In the genomic region with DNA sequence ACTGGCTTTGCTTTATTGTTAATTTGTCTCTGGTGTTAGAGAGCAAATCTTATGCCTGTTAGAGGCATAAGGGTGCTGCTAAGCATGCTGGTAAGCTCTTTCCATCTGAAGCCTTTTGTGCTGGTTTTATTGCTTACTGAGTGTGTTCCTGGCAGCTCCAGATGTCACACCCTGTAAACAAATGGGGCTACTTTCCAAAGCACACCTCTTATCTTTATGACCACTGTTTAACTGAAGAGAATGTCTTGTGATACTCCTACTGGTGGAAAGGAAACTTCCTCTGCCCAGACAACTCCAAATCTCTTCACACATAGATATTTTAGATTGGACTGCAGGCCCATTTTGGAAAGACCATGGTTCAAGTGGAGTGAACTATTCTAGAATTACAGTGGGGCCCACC, we compare ENCODE assay signal across 25 mouse cellular contexts. TPM values are rescaled to one million over a fixed set of nuclear protein-coding genes. Genes with fewer than 3 reads are reported as not detected.
DNase-seq lines count a peak whose midpoint lies in the region; ATAC-seq and TF ChIP-seq lines count a peak whose summit lies in the region.
"Had no signal": no experiment of that assay in that cellular context is flagged by ENCODE, and none has a peak within 500 bp of the region (broad histone marks: within the 10 kb centered on the region; RNA-seq: fewer than 3 reads in every experiment).

No protein-coding gene starts in this region.

- no peak for TF ChIP-seq CTCF in MEL (IDR thresholded peaks at IDR 0.05 in 2 of 3, conservative IDR thresholded peaks at IDR 0.05 in 1 of 3; ENCODE audit: control insufficient read depth in 1 of 3, insufficient read depth in 1 of 3, low read depth in 2 of 3, low read length in 3 of 3, poor library complexity in 1 of 3, severe bottlenecking in 1 of 3)

- H3K27me3 ChIP-seq in MEL (ENCODE audit: control insufficient read depth in 1 of 2, insufficient read depth in 2 of 2, low read length in 2 of 2) = no peaks in the 10 kb centered on the region
- H3K27me3 ChIP-seq in intestine, embryonic 16.5 days (replicated peaks; ENCODE audit: control insufficient read depth, insufficient read depth, low read length) = no peaks in the 10 kb centered on the region
- no peaks in the 10 kb centered on the region for H3K27me3 ChIP-seq in forebrain, embryonic 16.5 days (replicated peaks; ENCODE audit: control insufficient read depth, insufficient read depth, low read length)
- H3K27me3 ChIP-seq: embryonic facial prominence, embryonic 13.5 days; embryonic facial prominence, embryonic 15.5 days; forebrain, embryonic 12.5 days had no signal

- DNase-seq in MEL (ENCODE audit: low read depth, low spot score) = peak; percentile 34
- peak; percentile 75 for DNase-seq in large intestine, adult 2 months (ENCODE audit: low read depth, low spot score)
- DNase-seq in kidney, adult 9 months = no peak
- no peak for DNase-seq in left cerebral cortex, postnatal 4 days
- DNase-seq in thymus, postnatal 0 days (ENCODE audit: low spot score) = no peak
- DNase-seq: adrenal gland, adult 2 months; adrenal gland, postnatal 10 days; adrenal gland, postnatal 25 days; cerebellum, adult 11 months; cerebellum, adult 18-20 months; cerebellum, adult 8-10 months; cerebellum, adult 9-11 months; cerebellum, postnatal 14 days; cerebellum, postnatal 36 days; embryo, embryonic 11 days; forebrain, postnatal 0 days had no signal

- peaks cover 0 to 2% of the 10 kb centered on the region in 2 experiments; a peak in 1 of 4 replicates for H3K4me1 ChIP-seq in MEL (ENCODE audit: control insufficient read depth in 1 of 2, insufficient read depth in 2 of 2, low read length in 2 of 2)
- H3K4me1 ChIP-seq in intestine, embryonic 16.5 days (ENCODE audit: control insufficient read depth, insufficient read depth, low read length) = no peaks in the 10 kb centered on the region; the same call in 1 of the 2 replicates
- no peaks in the 10 kb centered on the region for H3K4me1 ChIP-seq in forebrain, embryonic 16.5 days (replicated peaks; ENCODE audit: control insufficient read depth, insufficient read depth, low read length)
- H3K4me1 ChIP-seq: embryonic facial prominence, embryonic 13.5 days; embryonic facial prominence, embryonic 15.5 days; forebrain, embryonic 12.5 days had no signal

- H3K79me2 ChIP-seq in MEL (ENCODE audit: control insufficient read depth, insufficient read depth, low read length, poor library complexity) = no peaks in the 10 kb centered on the region

- H3K9me3 ChIP-seq in MEL (replicated peaks; ENCODE audit: insufficient read depth, low read length) = no peaks in the 10 kb centered on the region
- H3K9me3 ChIP-seq in intestine, embryonic 16.5 days (ENCODE audit: control insufficient read depth, low read length) = 0 out of 2 replicates have a peak, but pooled peaks cover 2% of the 10 kb centered on the region
- H3K9me3 ChIP-seq in forebrain, embryonic 16.5 days (ENCODE audit: control insufficient read depth, low read length) = no peaks in the 10 kb centered on the region
- H3K9me3 ChIP-seq: embryonic facial prominence, embryonic 13.5 days; embryonic facial prominence, embryonic 15.5 days; forebrain, embryonic 10.5 days; forebrain, embryonic 12.5 days had no signal

- ATAC-seq in intestine, embryonic 16.5 days = peak; percentile 85
- ATAC-seq in megakaryocyte-erythroid progenitor cell, adult 5-6 weeks (replicated peaks; ENCODE audit: low FRiP score, low TSS enrichment, poor library complexity, severe bottlenecking) = peak; percentile 66
- no peak for ATAC-seq in forebrain, embryonic 16.5 days
- ATAC-seq: forebrain, embryonic 14.5 days; forebrain, postnatal 0 days had no signal

- TF ChIP-seq EP300 in MEL (IDR thresholded peaks at IDR 0.05; ENCODE audit: low read depth in 1 of 2, low read length in 2 of 2) = peak; percentile 68 to 85

- H3K36me3 ChIP-seq in MEL (ENCODE audit: control insufficient read depth in 1 of 2, insufficient read depth in 2 of 2, low read length in 2 of 2) = peaks cover 0 to 11% of the 10 kb centered on the region in 2 experiments; a peak in 2 of 4 replicates
- no peaks in the 10 kb centered on the region for H3K36me3 ChIP-seq in intestine, embryonic 16.5 days (ENCODE audit: control insufficient read depth, insufficient read depth, low read length)
- H3K36me3 ChIP-seq in forebrain, embryonic 16.5 days (ENCODE audit: control insufficient read depth, insufficient read depth) = no peaks in the 10 kb centered on the region
- H3K36me3 ChIP-seq: embryonic facial prominence, embryonic 13.5 days; embryonic facial prominence, embryonic 15.5 days; forebrain, embryonic 10.5 days; forebrain, embryonic 12.5 days had no signal

- TF ChIP-seq POLR2A in MEL (IDR thresholded peaks at IDR 0.05; ENCODE audit: control insufficient read depth in 1 of 2, insufficient read depth in 1 of 2, low read depth in 1 of 2, low read length in 2 of 2, poor library complexity in 1 of 2) = no peak

- H3K4me2 ChIP-seq in intestine, embryonic 16.5 days (ENCODE audit: low read depth, low read length) = no peak overlapping the region
- H3K4me2 ChIP-seq in forebrain, embryonic 16.5 days (ENCODE audit: low read length) = no peak overlapping the region
- H3K4me2 ChIP-seq: embryonic facial prominence, embryonic 13.5 days; embryonic facial prominence, embryonic 15.5 days; forebrain, embryonic 12.5 days had no signal

- intact Hi-C loops in left cerebral cortex, postnatal 4 days (cut with DNase I) = no loop called here

- no peak overlapping the region for H3K9ac ChIP-seq in MEL (ENCODE audit: control insufficient read depth, low read depth, low read length, poor library complexity, severe bottlenecking)
- no peak overlapping the region for H3K9ac ChIP-seq in intestine, embryonic 16.5 days (ENCODE audit: low read depth, low read length)
- no peak overlapping the region for H3K9ac ChIP-seq in forebrain, embryonic 16.5 days (replicated peaks; ENCODE audit: low read depth, low read length)
- H3K9ac ChIP-seq: embryonic facial prominence, embryonic 13.5 days; embryonic facial prominence, embryonic 15.5 days; forebrain, embryonic 12.5 days; forebrain, postnatal 0 days had no signal

- H3K4me3 ChIP-seq in MEL (ENCODE audit: control insufficient read depth in 1 of 2, insufficient read depth in 1 of 2, low read depth in 2 of 2, low read length in 2 of 2) = no peak overlapping the region
- H3K4me3 ChIP-seq in intestine, embryonic 16.5 days (ENCODE audit: low read length) = no peak overlapping the region
- no peak overlapping the region for H3K4me3 ChIP-seq in forebrain, embryonic 16.5 days (replicated peaks; ENCODE audit: low read length)
- H3K4me3 ChIP-seq: embryonic facial prominence, embryonic 13.5 days; embryonic facial prominence, embryonic 15.5 days; erythroblast, embryonic 14.5 days; forebrain, embryonic 10.5 days; forebrain, embryonic 12.5 days had no signal

- no peak overlapping the region for H3K27ac ChIP-seq in MEL (ENCODE audit: control insufficient read depth, low read depth, low read length)
- H3K27ac ChIP-seq in intestine, embryonic 16.5 days (ENCODE audit: low read length) = no peak overlapping the region
- no peak overlapping the region for H3K27ac ChIP-seq in forebrain, embryonic 16.5 days (ENCODE audit: low read length)
- H3K27ac ChIP-seq: embryonic facial prominence, embryonic 13.5 days; embryonic facial prominence, embryonic 15.5 days; forebrain, embryonic 10.5 days; forebrain, embryonic 12.5 days had no signal

- no peak for TF ChIP-seq RAD21 in MEL (IDR thresholded peaks at IDR 0.05; ENCODE audit: low read depth, low read length)

TF ChIP-seq in MEL, 35 proteins besides CTCF, POLR2A, EP300 and RAD21:
- TF ChIP-seq MYB (IDR thresholded peaks at IDR 0.05; ENCODE audit: low read depth, low read length) (peak; percentile 64; the same call in 1 of the 2 replicates), RCOR1 (IDR thresholded peaks at IDR 0.05; ENCODE audit: low read depth, low read length) (peak; percentile 45; the same call in 1 of the 2 replicates), GATA1 (IDR thresholded peaks at IDR 0.05; ENCODE audit: low read depth, low read length) (peak; percentile 50; the same call in 1 of the 2 replicates), TCF12 (IDR thresholded peaks at IDR 0.05; ENCODE audit: low read depth, low read length) (0 out of 2 replicates have a peak, but pooled peaks have one; percentile 20), NRF1 (IDR thresholded peaks at IDR 0.05; ENCODE audit: insufficient read depth, low read depth, low read length, poor library complexity, severe bottlenecking) (no peak)

RNA-seq across cellular contexts. Expression of a gene that starts 31.5 kb away (rescaled TPM):
- total RNA-seq in MEL (2012; rRNA removed) = 209 and 234 TPM in 2 replicates
- polyA plus RNA-seq in MEL (2012; ENCODE audit: insufficient read depth in 1 of 2, insufficient read length in 2 of 2, low read depth in 1 of 2, low replicate concordance in 2 of 2, missing spikeins in 1 of 2) = 100 to 1,000 TPM; 239 to 426 TPM
- polyA plus RNA-seq in intestine, embryonic 16.5 days (2015; fragmentation: Nextera tagmentation; extraction: Ambion mirVana) = 220 and 232 TPM in 2 replicates
- polyA plus RNA-seq in large intestine, adult 2 months (2012; rRNA removed) = 73.7 and 131 TPM in 2 replicates
- total RNA-seq in megakaryocyte-erythroid progenitor cell, adult 5-6 weeks (2014; fragmentation: Nextera tagmentation) = 410 and 422 TPM in 2 replicates
- total RNA-seq in megakaryocyte-erythroid progenitor cell, adult 5-6 weeks (2017) = 571 and 586 TPM in 2 replicates
- 100 to 1,000 TPM; 537 to 571 TPM for total RNA-seq in left cerebral cortex, postnatal 4 days (2021)
- polyA plus RNA-seq in forebrain, embryonic 16.5 days (2015; fragmentation: Nextera tagmentation; extraction: Ambion mirVana) = 472 and 511 TPM in 2 replicates
- 212 and 231 TPM in 2 replicates for polyA plus RNA-seq in thymus, postnatal 0 days (2015; fragmentation: Nextera tagmentation; extraction: Ambion mirVana)

Comparison
In these comparisons a context has a peak if more than half of its experiments do, and no peak if none do; other contexts are left out.
1. DNase-seq: peak in MEL (single experiment) and large intestine, adult 2 months (single experiment); none in kidney, adult 9 months (single experiment), left cerebral cortex, postnatal 4 days (single experiment) and thymus, postnatal 0 days (single experiment).